Mouse (Mus musculus): ENCODE data around the gene Sh2b1.
"Not testable (repeated sequence)": the region's sequence is repeated elsewhere in the genome, so short reads cannot be mapped to it uniquely, and the experiment has no call there.

DNA sequence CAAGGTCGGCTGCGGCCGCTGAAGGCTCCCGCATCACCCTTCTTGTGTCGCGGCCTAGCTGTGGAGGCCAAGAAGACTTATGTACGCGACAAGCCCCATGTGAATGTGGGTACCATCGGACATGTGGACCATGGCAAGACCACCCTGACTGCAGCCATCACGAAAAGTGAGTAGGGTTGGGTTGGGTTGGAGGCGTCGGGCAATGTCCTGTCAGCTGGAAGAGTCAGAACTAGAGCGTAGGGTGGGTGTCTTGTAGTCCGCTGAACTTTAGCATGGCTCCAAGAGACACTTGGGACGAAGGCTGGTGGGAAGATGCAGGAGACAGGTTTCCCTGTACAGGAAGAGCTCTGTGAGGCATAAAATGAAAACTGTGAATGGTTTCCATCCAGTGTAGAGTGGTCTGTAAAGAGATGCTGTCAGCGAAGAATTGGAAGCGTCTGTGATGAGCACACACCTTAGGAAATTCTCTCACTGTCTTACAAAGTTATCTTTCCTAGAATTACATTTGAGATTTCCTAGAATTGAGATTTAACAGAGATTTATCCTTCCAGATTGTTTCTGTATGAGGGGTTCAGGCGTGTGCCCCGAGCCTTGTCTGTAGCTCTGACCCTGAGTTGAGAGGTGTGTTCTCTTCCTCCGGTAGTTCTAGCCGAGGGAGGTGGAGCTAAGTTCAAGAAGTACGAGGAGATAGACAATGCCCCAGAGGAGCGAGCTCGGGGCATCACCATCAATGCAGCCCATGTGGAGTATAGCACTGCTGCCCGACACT, 12.6 kb upstream of the Sh2b1 start:
- TF ChIP-seq POLR2A (IDR thresholded peaks at IDR 0.05; ENCODE audit: low read depth, low read length); CTCF (IDR thresholded peaks at IDR 0.05; ENCODE audit: extremely low read depth, insufficient read length, insufficient replicate concordance, low read depth, low read length): not testable (repeated sequence)
